Mouse (Mus musculus) liver, adult 2 months (tissue): Measurements from ENCODE around the gene Lnx1. TPM values are rescaled to one million over a fixed set of nuclear protein-coding genes. Genes with fewer than 3 reads are reported as not detected.

Experiments used
- DNase-seq: peaks from one replicate; pipeline ENCODE4 v3.0.0-alpha.2; 2011; ENCODE audit warnings: low read depth, low spot score; ENCODE audit errors: extremely low read depth
- H3K27ac ChIP-seq: fragments of 200-500 bp; replicated peaks from 2 replicates; pipeline ENCODE4 v1.5.1; 2012; ENCODE audit warnings: low read depth, mild to moderate bottlenecking, control low read depth, inconsistent platforms, low read length; ENCODE audit not compliant: insufficient read depth
- H3K27me3 ChIP-seq: fragments of 200-500 bp; 2 replicates; pipeline ENCODE4 v1.6.1; 2012; ENCODE audit warnings: mild to moderate bottlenecking, moderate library complexity, low read length, inconsistent platforms; ENCODE audit not compliant: control insufficient read depth, insufficient read depth
- H3K36me3 ChIP-seq: fragments of 200-500 bp; 2 replicates; pipeline ENCODE4 v1.6.1; 2012; ENCODE audit warnings: low read length, inconsistent platforms; ENCODE audit not compliant: control insufficient read depth, insufficient read depth
- H3K4me1 ChIP-seq: fragments of 200-500 bp; 2 replicates; pipeline ENCODE4 v1.6.1; 2011; ENCODE audit warnings: low read length; ENCODE audit not compliant: control insufficient read depth, insufficient read depth
- H3K4me3 ChIP-seq: fragments of 200-500 bp; 2 replicates; pipeline ENCODE4 v1.5.1; 2011; ENCODE audit warnings: low read depth, mild to moderate bottlenecking, control low read depth, low read length, moderate library complexity; ENCODE audit not compliant: insufficient read depth
- H3K79me2 ChIP-seq: fragments of 200-500 bp; 2 replicates; pipeline ENCODE4 v1.6.1; 2012; ENCODE audit warnings: inconsistent platforms, mild to moderate bottlenecking, low read length, moderate library complexity; ENCODE audit not compliant: control insufficient read depth, insufficient read depth
- H3K9ac ChIP-seq: fragments of 200-500 bp; 2 replicates; pipeline ENCODE4 v1.6.1; 2012; ENCODE audit warnings: low read depth, mild to moderate bottlenecking, control low read depth, inconsistent platforms, low read length
- CTCF ChIP-seq: fragments of 200-500 bp; IDR thresholded peaks from 2 replicates; pipeline ENCODE4 v1.5.1; 2011; ENCODE audit warnings: low read depth, low read length, control low read depth
- POLR2A ChIP-seq: fragments of 200-500 bp; IDR thresholded peaks from 2 replicates; pipeline ENCODE4 v1.6.1; 2011; ENCODE audit warnings: low read length, control low read depth; ENCODE audit not compliant: insufficient read depth; ENCODE audit errors: extremely low read depth
- WGBS: fragments of 180-500 bp; shearing (Covaris S2); methylation state at CpG from one replicate; pipeline ENCODE4 v1.1.7; 2018; 5-methylcytosine and 5-hydroxymethylcytosine counted together
- polyA plus RNA-seq: library from polyadenylated mRNA; depleted of rRNA; stranded (reverse); fragments of >200 nt; gene quantifications from 2 replicates; pipeline ENCODE4 v1.2.3, GENCODE M21; 2012
- total RNA-seq: library from RNA; depleted of rRNA; stranded (reverse); fragments of >200 nt; gene quantifications from 2 replicates; pipeline ENCODE4 v1.2.3, GENCODE M21; 2014

Gene Lnx1
- total and polyA plus RNA-seq, 2 experiments = 0.42 to 1.0 TPM

DNA sequence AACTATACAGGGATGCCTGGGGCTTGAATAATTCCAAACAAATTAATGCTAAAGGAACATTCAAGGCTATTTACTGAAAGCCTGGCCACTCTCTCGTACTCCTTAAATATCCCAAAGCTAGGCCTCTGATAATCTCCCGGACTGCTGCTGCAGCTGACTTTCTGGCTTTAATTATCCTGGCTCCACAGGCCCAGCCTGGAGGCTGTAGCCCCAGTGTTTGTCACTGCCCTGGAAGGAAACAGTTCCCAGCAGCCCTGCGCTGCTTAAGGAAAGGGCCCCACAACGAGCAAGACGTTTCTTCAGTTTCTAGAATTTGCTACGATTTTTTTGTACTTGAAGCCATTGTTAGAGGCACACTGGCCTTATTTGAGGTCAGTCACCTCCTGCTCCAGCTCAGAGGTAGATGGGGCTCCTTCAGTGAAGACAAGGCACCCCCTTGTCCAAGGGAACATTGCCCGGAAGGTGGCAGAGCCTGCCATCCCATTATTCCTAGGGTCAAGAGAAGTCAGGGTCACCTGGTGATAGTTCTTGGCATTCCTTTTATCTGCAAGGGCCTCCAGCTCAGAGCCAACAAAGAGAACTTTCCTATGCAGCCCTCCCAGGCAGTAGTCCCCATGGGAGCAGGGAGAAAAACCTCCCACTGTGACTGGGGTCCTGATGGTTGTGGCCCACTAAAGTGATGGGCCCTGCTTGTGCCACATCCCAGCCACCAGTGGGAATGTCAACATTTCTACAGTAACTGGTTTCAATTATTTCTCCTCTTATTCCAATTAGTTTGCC, 80.8 kb downstream of the Lnx1 start:
- TF ChIP-seq CTCF (no peak), POLR2A (no peak)
- no peak for DNase-seq
- H3K4me1 ChIP-seq = peaks cover 5% of the 10 kb centered on the region
- no peaks in the 10 kb centered on the region for H3K27me3 ChIP-seq
- no peak overlapping the region for H3K9ac ChIP-seq
- 85% methylated on average over 7 of the region's 7 CpGs for WGBS
- no peak overlapping the region for H3K4me3 ChIP-seq
- H3K27ac ChIP-seq = no peak overlapping the region
- H3K79me2 ChIP-seq = no peaks in the 10 kb centered on the region
- no peaks in the 10 kb centered on the region for H3K36me3 ChIP-seq

- no peaks in the 10 kb centered on the region for H3K27me3 ChIP-seq
- no peak overlapping the region for H3K4me3 ChIP-seq
- peak; percentile 35 for DNase-seq
- 67% methylated on average over 3 of the region's 3 CpGs for WGBS
- no peak for TF ChIP-seq POLR2A
- peak; percentile 30; the same call in 1 of the 2 replicates for TF ChIP-seq CTCF
- H3K4me1 ChIP-seq = peaks cover 3% of the 10 kb centered on the region; the same call in 1 of the 2 replicates
- H3K27ac ChIP-seq = no peak overlapping the region
- H3K36me3 ChIP-seq = no peaks in the 10 kb centered on the region
- H3K79me2 ChIP-seq = no peaks in the 10 kb centered on the region
- H3K9ac ChIP-seq = no peak overlapping the region
Measured at GRCm38 (mm10) chr5:74618573-74619059, 84.1 kb downstream of the Lnx1 start.

GRCm38 (mm10) chr5:74617816-74618572, 84.7 kb downstream of the Lnx1 start:
- TF ChIP-seq CTCF (no peak), POLR2A (no peak)

GRCm38 (mm10) chr5:74613491-74614151, 89.1 kb downstream of the Lnx1 start:
- peaks cover 7% of the 10 kb centered on the region; the same call in 1 of the 2 replicates for H3K4me1 ChIP-seq
- TF ChIP-seq POLR2A (no peak), CTCF (no peak)
- DNase-seq = peak; percentile 76
- H3K27me3 ChIP-seq = no peaks in the 10 kb centered on the region
- H3K4me3 ChIP-seq = no peak overlapping the region
- no peak overlapping the region for H3K27ac ChIP-seq
- no peaks in the 10 kb centered on the region for H3K79me2 ChIP-seq
- H3K36me3 ChIP-seq = no peaks in the 10 kb centered on the region
- 16% methylated on average over 18 of the region's 18 CpGs for WGBS
- H3K9ac ChIP-seq = no peak overlapping the region

More at GRCm38 (mm10) chr5:74617816-74618572, 84.7 kb downstream of the Lnx1 start:
- no peak for DNase-seq
- Histone ChIP-seq H3K36me3 (no peaks in the 10 kb centered on the region), H3K9ac (no peak overlapping the region), H3K79me2 (no peaks in the 10 kb centered on the region), H3K27ac (no peak overlapping the region), H3K4me3 (no peak overlapping the region), H3K4me1 (peaks cover 7% of the 10 kb centered on the region; the same call in 1 of the 2 replicates), H3K27me3 (no peaks in the 10 kb centered on the region)
- 73% methylated on average over 6 of the region's 13 CpGs for WGBS

DNA sequence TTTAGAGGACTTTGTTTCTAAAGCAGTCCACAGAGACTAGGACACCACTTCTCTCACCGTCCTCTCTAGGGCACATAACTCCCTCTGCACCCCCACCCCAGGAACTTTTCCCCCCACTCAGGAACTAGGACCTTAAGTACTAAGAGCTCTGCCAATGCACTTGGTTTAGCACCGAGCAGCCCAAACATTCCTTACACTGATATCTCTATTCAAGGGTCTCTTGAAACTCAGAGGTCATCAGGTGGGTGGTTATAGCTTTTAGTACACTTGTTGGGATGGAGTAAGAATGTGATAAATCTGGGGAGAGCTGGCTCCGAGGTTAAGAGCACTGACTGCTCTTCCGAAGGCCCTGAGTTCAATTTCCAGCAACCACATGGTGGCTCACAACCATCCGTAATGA, 90.0 kb downstream of the Lnx1 start:
- H3K27ac ChIP-seq = no peak overlapping the region
- H3K27me3 ChIP-seq = no peaks in the 10 kb centered on the region
- H3K4me3 ChIP-seq = no peak overlapping the region
- 89% methylated on average over 5 of the region's 5 CpGs for WGBS
- peaks cover 7% of the 10 kb centered on the region; the same call in 1 of the 2 replicates for H3K4me1 ChIP-seq
- no peak for TF ChIP-seq CTCF
- no peak overlapping the region for H3K9ac ChIP-seq
- H3K79me2 ChIP-seq = no peaks in the 10 kb centered on the region
- no peak for DNase-seq
- no peaks in the 10 kb centered on the region for H3K36me3 ChIP-seq
